Mouse (Mus musculus): ENCODE measurements around the gene Vti1a. TPM values are rescaled to one million over a fixed set of nuclear protein-coding genes. Genes with fewer than 3 reads are reported as not detected.

Gene Vti1a
- polyA plus RNA-seq, 1 experiment from 2014 or later, result 31.6 TPM

DNA sequence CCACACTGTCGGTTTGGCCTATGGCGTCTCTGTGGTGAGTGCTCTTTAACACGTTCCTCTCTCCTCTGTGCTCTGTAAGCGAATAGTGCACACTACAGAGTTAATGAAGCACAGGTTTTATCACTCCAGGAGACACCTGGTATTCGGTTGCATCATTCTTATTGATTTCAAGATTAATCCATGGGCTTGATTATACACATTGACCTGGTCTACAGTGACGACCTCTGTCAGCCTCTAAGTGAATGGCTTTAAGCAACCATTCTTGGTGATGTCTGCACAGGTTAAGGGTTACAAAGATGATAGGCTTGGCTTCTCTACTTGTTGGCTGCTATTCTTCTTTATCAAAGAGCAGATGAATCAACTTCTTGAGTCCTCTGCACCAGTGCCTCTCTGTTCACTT lies 234.1 kb downstream of the Vti1a start:
- H3K4me2 ChIP-seq, result no peak overlapping the region
- H3K36me3 ChIP-seq, result no peaks in the 10 kb centered on the region
- no peak overlapping the region for H3K27ac ChIP-seq
- no peaks in the 10 kb centered on the region for H3K9me3 ChIP-seq
- H3K9ac ChIP-seq, result no peak overlapping the region
- H3K4me3 ChIP-seq, result no peak overlapping the region
- 0 out of 2 replicates have a peak, but pooled peaks cover 5% of the 10 kb centered on the region for H3K27me3 ChIP-seq
- ATAC-seq (ENCODE audit: insufficient number of reproducible peaks, insufficient read depth, low FRiP score, low TSS enrichment, low read depth), result no peak
- H3K4me1 ChIP-seq, result peaks cover 34% of the 10 kb centered on the region
- 83% methylated on average over 6 of the region's 6 CpGs for WGBS

DNA sequence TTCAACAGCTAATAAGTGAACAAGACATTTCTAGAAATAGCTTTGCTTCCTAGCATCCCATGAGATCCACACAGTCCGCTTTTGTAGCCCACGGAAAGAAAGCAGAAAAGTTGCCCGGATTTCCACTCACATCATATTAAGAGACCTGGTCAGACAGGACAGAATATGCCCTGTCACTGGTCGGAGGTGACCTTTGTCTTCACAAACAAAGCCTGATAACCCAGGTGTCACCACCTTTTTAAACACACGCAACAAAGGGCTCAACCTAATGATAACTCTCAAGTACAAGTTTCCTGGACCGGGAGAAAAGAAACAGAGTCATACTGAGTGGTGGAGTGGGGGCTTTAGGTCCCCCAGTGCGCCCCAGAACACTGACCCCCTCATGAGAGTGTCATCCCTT lies 236.2 kb downstream of the Vti1a start:
- Histone ChIP-seq H3K4me2 (no peak overlapping the region), H3K4me1 (peaks cover 40% of the 10 kb centered on the region), H3K27ac (no peak overlapping the region), H3K9me3 (no peaks in the 10 kb centered on the region), H3K9ac (no peak overlapping the region), H3K27me3 (0 out of 2 replicates have a peak, but pooled peaks cover 5% of the 10 kb centered on the region), H3K36me3 (no peaks in the 10 kb centered on the region), H3K4me3 (no peak overlapping the region)
- whole genome bisulfite sequencing, result 78% methylated on average over 7 of the region's 7 CpGs
- no peak for ATAC-seq (ENCODE audit: insufficient number of reproducible peaks, insufficient read depth, low FRiP score, low TSS enrichment, low read depth)

DNA sequence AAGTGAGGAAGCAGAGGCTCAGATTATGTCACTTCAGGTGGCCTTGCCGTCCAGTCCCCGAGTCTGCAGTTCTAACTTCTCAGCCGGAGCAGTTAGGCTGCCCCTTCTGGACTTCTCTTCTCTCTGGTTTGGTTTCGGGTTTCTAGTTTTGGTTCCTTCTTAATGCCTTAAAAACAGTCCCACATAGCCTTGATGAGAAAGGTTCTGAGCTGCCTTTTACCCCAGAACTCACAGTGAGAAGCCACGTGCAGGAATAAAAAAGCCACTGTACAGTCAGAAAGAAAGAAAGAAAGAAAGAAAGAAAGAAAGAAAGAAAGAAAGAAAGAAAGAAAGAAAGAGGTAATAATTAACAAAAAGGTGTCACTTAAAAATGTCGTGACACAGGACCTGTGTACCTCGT lies 236.8 kb downstream of the Vti1a start:
- no peak for ATAC-seq (ENCODE audit: insufficient number of reproducible peaks, insufficient read depth, low FRiP score, low TSS enrichment, low read depth)
- H3K9ac ChIP-seq, result no peak overlapping the region
- H3K4me3 ChIP-seq, result no peak overlapping the region
- H3K27ac ChIP-seq, result no peak overlapping the region
- H3K4me2 ChIP-seq, result no peak overlapping the region
- H3K36me3 ChIP-seq, result no peaks in the 10 kb centered on the region
- WGBS, result 59% methylated on average over 7 of the region's 7 CpGs
- H3K4me1 ChIP-seq, result peaks cover 40% of the 10 kb centered on the region
- H3K9me3 ChIP-seq, result no peaks in the 10 kb centered on the region
- 0 out of 2 replicates have a peak, but pooled peaks cover 5% of the 10 kb centered on the region for H3K27me3 ChIP-seq

DNA sequence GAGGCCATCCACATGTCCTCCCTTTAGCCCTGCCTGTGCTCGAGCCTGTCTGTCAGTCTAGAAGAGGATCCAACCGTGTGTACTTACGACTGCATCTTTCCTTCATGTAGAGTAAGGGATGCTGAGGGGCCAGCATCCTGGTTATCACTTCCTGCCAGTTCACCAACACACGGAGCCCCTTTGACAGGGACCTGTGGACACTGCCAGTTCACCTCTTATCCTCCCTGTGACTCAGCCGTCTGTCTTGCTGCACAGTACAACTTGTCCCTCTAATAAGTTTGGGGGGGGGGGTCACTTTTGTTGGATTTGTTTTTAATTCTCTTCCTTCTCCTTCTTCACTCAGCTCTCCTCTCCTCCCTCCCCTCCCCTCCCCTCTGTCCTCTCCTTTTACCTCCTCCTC lies 238.2 kb downstream of the Vti1a start:
- Histone ChIP-seq H3K36me3 (no peaks in the 10 kb centered on the region), H3K9ac (no peak overlapping the region), H3K4me2 (no peak overlapping the region), H3K4me1 (peaks cover 37% of the 10 kb centered on the region), H3K9me3 (no peaks in the 10 kb centered on the region), H3K27ac (no peak overlapping the region), H3K27me3 (0 out of 2 replicates have a peak, but pooled peaks cover 5% of the 10 kb centered on the region), H3K4me3 (no peak overlapping the region)
- 61% methylated on average over 5 of the region's 5 CpGs for WGBS
- no peak for ATAC-seq (ENCODE audit: insufficient number of reproducible peaks, insufficient read depth, low FRiP score, low TSS enrichment, low read depth)

DNA sequence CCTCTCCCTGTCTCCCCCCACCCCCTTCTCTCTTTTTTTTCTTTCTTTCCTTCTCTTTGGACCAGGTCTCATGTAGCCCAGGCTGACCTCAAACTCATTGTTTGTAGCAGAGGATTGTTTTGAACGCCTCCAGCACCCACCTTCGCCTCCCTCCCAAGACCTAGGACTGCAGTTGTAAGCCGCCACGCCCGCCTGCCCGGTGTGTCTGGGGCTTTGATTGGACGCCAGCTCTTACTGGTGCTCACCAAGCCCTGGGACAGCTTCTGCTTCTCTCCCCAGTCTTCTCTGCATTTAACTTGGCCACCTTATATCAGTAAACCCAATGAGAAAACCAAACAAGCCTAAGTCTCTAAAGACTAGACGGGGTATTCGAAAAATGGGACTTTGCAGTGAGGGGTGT lies 238.6 kb downstream of the Vti1a start:
- Histone ChIP-seq H3K9ac (no peak overlapping the region), H3K4me2 (no peak overlapping the region), H3K27me3 (0 out of 2 replicates have a peak, but pooled peaks cover 5% of the 10 kb centered on the region), H3K9me3 (no peaks in the 10 kb centered on the region), H3K4me3 (no peak overlapping the region), H3K36me3 (no peaks in the 10 kb centered on the region), H3K4me1 (peaks cover 41% of the 10 kb centered on the region), H3K27ac (no peak overlapping the region)
- 81% methylated on average over 9 of the region's 9 CpGs for WGBS
- ATAC-seq (ENCODE audit: insufficient number of reproducible peaks, insufficient read depth, low FRiP score, low TSS enrichment, low read depth), result no peak

DNA sequence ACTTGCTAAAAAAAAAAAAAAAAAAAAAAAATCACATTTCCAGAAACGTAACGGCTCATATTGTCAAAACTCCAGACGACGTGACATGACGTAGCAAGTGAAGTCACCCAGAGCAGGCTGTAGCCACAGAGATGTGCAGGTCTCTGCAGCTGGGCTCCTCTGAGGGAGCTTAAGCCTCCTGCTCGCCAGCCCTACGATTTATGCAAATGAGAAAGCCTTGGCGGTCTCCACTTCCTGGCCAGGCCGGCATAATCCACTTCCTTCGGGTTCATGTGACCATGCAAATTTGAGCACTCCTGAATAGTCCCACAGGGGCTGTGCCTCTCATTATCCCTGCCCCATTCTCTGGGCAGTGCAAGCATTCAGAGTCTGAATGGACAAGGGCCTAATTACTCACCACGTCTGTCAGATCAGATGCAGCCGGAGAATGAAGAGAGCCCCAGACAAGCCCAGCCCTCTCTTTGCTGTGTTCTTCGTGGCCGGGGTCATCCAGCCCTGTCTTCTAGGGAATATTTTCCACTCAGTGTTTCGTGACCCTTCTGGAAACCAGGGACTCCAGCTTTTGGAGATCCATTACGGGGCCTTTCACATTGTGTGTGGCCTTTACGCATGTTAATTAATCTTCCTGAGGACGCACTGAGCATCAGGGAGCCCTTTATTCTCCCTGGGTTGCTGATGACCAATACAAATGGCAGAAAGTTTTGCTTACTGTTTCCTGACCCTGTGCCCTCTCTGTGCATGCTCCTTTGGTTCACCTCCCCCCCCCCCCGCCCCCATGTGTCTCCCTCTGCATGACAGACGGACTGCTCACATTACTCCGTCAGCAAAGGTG lies 240.3 kb downstream of the Vti1a start:
- 0 out of 2 replicates have a peak, but pooled peaks cover 5% of the 10 kb centered on the region for H3K27me3 ChIP-seq
- peak overlapping the region; percentile 45 for H3K4me2 ChIP-seq
- ATAC-seq (ENCODE audit: insufficient number of reproducible peaks, insufficient read depth, low FRiP score, low TSS enrichment, low read depth), result peak; percentile 63; the same call in 1 of the 2 replicates
- no peaks in the 10 kb centered on the region for H3K36me3 ChIP-seq
- no peak overlapping the region for H3K27ac ChIP-seq
- H3K9me3 ChIP-seq, result no peaks in the 10 kb centered on the region
- H3K4me3 ChIP-seq, result peak overlapping the region; percentile 5; the same call in 1 of the 2 replicates
- H3K4me1 ChIP-seq, result peaks cover 47% of the 10 kb centered on the region
- H3K9ac ChIP-seq, result no peak overlapping the region
- WGBS, result 16% methylated on average over 21 of the region's 21 CpGs

DNA sequence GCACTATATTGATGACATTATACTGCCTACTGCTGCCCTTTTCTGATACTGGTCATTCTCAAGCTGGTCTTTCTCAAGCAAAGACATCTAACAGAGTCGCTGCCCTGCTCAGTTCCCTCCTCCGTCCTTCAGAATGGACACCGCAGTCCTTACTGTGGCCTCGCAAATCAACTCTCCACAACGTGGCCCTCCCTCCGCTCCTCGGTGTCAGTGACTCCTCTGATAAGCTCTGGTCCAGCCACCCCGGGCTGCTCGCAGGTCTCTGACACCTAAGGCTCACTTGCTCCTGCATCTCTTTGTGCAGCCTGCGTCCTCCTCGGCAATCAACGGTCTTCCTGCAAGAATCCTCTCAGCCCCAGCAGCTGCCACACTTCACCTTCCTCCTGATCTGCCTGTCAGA lies 243.2 kb downstream of the Vti1a start:
- Histone ChIP-seq H3K4me2 (no peak overlapping the region), H3K4me1 (peaks cover 61% of the 10 kb centered on the region), H3K4me3 (no peak overlapping the region), H3K9ac (no peak overlapping the region), H3K27me3 (peaks cover 4% of the 10 kb centered on the region; the same call in 1 of the 2 replicates), H3K9me3 (no peaks in the 10 kb centered on the region), H3K36me3 (no peaks in the 10 kb centered on the region), H3K27ac (no peak overlapping the region)
- no peak for ATAC-seq (ENCODE audit: insufficient number of reproducible peaks, insufficient read depth, low FRiP score, low TSS enrichment, low read depth)
- whole genome bisulfite sequencing, result 88% methylated on average over 12 of the region's 12 CpGs

DNA sequence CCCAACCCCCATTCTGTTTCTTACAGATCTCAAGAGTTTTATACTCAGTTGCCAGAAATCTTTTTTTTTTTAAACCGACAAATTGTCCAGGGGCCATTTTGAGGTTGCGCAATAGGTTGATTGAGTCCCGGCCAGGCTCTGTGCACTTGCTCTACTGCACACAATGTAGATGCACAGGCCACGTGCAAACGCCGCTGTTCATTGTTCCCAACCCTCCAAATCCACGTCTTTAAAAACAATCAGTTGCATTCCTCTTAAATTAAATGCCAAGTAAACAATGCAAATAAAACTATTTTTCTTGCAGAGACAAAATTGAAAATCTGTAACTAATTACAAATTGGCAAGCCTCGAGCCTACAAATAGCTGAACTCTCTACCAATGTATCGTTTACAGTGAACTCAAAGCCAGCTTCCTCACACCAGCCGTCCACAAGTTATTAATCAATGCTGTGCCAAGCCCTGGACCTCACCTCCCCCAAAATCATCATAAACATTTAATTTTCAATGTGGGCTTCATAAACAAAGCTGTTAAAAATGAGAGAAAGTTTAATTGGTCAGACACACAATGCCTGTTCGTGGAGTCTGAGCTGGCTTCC lies 244.1 kb downstream of the Vti1a start:
- no peak overlapping the region for H3K4me3 ChIP-seq
- peaks cover 64% of the 10 kb centered on the region for H3K4me1 ChIP-seq
- no peak overlapping the region for H3K9ac ChIP-seq
- no peak for ATAC-seq (ENCODE audit: insufficient number of reproducible peaks, insufficient read depth, low FRiP score, low TSS enrichment, low read depth)
- H3K36me3 ChIP-seq, result no peaks in the 10 kb centered on the region
- 51% methylated on average over 11 of the region's 11 CpGs for WGBS
- no peak overlapping the region for H3K4me2 ChIP-seq
- peaks cover 7% of the 10 kb centered on the region; the same call in 1 of the 2 replicates for H3K27me3 ChIP-seq
- H3K27ac ChIP-seq, result no peak overlapping the region
- H3K9me3 ChIP-seq, result no peaks in the 10 kb centered on the region

DNA sequence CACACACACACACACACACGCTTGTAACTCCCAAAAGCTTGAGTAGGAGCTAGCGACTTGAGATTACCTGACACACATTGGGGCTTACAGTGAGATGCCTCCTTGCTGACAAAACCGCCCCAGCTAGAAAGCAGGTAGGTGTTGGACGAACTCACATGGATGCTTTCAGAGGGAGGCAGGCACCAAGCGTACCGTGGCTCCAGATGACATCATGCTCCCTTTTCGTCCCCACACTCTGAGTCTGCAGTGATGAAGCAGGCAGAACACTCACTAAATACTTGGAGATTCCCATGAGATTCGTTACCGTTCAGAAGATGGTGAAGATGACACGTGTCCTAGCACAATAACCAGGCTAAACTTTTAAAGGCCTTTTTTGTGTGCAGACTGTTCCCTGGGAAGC lies 245.4 kb downstream of the Vti1a start:
- no peak for ATAC-seq (ENCODE audit: insufficient number of reproducible peaks, insufficient read depth, low FRiP score, low TSS enrichment, low read depth)

DNA sequence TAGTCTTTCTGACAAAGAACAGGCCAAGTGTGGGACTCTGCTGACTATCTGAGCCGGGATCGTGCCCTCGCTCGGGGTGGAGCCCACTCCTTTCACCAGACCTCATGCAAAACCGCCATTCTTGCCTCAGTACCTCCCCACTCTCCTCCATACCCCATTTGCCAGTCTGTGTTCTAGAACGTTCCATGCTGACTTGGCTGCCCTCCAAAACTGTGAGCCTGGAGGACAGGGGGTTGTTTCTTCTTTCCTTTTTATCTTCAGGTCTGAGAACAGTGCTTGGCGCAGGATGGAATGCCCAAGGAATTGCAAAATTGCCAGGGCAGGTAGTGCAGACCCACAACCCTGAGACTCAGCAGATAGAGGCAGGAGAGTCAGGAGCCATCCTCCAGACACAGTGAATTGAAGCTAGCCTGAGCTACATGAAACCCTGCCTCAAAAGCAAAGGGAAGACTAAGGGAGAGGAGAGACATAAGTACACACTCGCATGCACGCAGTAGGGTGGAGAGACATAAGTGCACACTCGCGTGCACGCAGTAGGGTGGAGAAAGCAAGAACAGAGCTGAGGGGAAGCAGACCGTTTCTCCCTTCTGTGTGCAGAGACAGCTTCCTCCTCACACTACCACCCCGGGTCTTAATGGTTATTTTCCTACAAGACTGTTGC lies 246.5 kb downstream of the Vti1a start:
- 79% methylated on average over 14 of the region's 14 CpGs for WGBS
- Histone ChIP-seq H3K27me3 (peaks cover 8% of the 10 kb centered on the region; the same call in 1 of the 2 replicates), H3K4me1 (peaks cover 58% of the 10 kb centered on the region), H3K9ac (no peak overlapping the region), H3K4me2 (no peak overlapping the region), H3K36me3 (no peaks in the 10 kb centered on the region), H3K27ac (peak overlapping the region; percentile 60; the same call in 1 of the 2 replicates), H3K4me3 (no peak overlapping the region), H3K9me3 (no peaks in the 10 kb centered on the region)
- 0 out of 2 replicates have a peak, but pooled peaks have one; percentile 21 for ATAC-seq (ENCODE audit: insufficient number of reproducible peaks, insufficient read depth, low FRiP score, low TSS enrichment, low read depth)

More for the DNA sequence above, 245.4 kb downstream of the Vti1a start:
- no peak overlapping the region for H3K4me3 ChIP-seq
- H3K36me3 ChIP-seq, result no peaks in the 10 kb centered on the region
- no peak overlapping the region for H3K4me2 ChIP-seq
- H3K9ac ChIP-seq, result no peak overlapping the region
- 87% methylated on average over 10 of the region's 10 CpGs for WGBS
- H3K27me3 ChIP-seq, result peaks cover 8% of the 10 kb centered on the region; the same call in 1 of the 2 replicates
- no peaks in the 10 kb centered on the region for H3K9me3 ChIP-seq
- no peak overlapping the region for H3K27ac ChIP-seq
- peaks cover 51% of the 10 kb centered on the region for H3K4me1 ChIP-seq

DNA sequence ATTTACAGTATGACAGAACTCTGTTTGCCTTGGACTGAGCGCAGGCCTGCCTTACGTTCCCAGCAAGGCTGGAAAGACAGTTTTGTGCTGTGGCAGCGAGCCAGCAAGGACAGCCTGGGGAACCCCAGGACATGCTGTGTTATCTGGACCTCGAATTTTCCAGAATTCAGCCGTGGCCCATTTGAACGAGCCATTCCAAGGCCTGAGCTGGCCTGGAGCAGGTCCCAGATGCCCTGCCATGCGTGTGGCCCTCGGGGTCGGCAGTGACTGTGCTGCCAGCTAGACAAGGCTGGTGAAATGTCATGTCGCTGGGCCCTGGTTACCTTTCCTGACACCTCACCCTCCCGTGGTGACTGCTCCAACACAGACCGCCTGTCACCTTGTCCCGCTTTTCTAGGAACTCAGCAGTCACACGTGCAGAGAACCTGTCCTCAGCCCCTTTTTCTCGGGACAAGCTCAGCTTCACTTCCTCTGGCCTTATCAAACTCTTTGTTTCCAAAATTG lies 247.1 kb downstream of the Vti1a start:
- 72% methylated on average over 15 of the region's 15 CpGs for WGBS
- H3K4me1 ChIP-seq, result peaks cover 58% of the 10 kb centered on the region

More for the DNA sequence above, 247.1 kb downstream of the Vti1a start:
- Histone ChIP-seq H3K9me3 (no peaks in the 10 kb centered on the region), H3K36me3 (no peaks in the 10 kb centered on the region), H3K9ac (no peak overlapping the region), H3K27me3 (peaks cover 8% of the 10 kb centered on the region; the same call in 1 of the 2 replicates), H3K4me3 (no peak overlapping the region), H3K4me2 (no peak overlapping the region; the same call in 1 of the 2 replicates), H3K27ac (peak overlapping the region; percentile 60)
- ATAC-seq (ENCODE audit: insufficient number of reproducible peaks, insufficient read depth, low FRiP score, low TSS enrichment, low read depth), result no peak
